Mouse (Mus musculus) hindbrain, embryonic 16.5 days (tissue): ENCODE measurements around the gene Relt. TPM values are rescaled to one million over a fixed set of nuclear protein-coding genes. Genes with fewer than 3 reads are reported as not detected.

Experiments used
- ATAC-seq: fragments of 200-750 bp; cut with Nextera tagmentation; 2 replicates; pipeline ENCODE4 v1.8.0; 2017; ENCODE audit warnings: moderate TSS enrichment, moderate library complexity
- H3K27ac ChIP-seq: fragments of 300-500 bp; sonication (generic); 2 replicates; pipeline ENCODE4 v1.5.1; 2014; ENCODE audit warnings: low read depth, mild to moderate bottlenecking, control low read depth, low read length, moderate library complexity
- H3K27me3 ChIP-seq: fragments of 300-500 bp; sonication (generic); replicated peaks from 2 replicates; pipeline ENCODE4 v1.6.1; 2014; ENCODE audit warnings: low read length; ENCODE audit not compliant: control insufficient read depth, insufficient read depth
- H3K36me3 ChIP-seq: fragments of 300-500 bp; sonication (generic); 2 replicates; pipeline ENCODE4 v1.6.1; 2014; ENCODE audit warnings: mild to moderate bottlenecking, low read length, moderate library complexity, mixed read lengths; ENCODE audit not compliant: control insufficient read depth, insufficient read depth
- H3K4me1 ChIP-seq: fragments of 300-500 bp; sonication (generic); 2 replicates; pipeline ENCODE4 v1.6.1; 2014; ENCODE audit warnings: low read depth, low read length; ENCODE audit not compliant: control insufficient read depth, insufficient read depth
- H3K4me2 ChIP-seq: fragments of 300-500 bp; sonication (generic); 2 replicates; pipeline ENCODE4 v1.6.1; 2014; ENCODE audit warnings: mild to moderate bottlenecking, low read length, control low read depth, moderate library complexity
- H3K4me3 ChIP-seq: fragments of 300-500 bp; sonication (generic); 2 replicates; pipeline ENCODE4 v1.5.1; 2014; ENCODE audit warnings: mild to moderate bottlenecking, low read length, control low read depth, moderate library complexity
- H3K9ac ChIP-seq: fragments of 300-500 bp; sonication (generic); 2 replicates; pipeline ENCODE4 v1.6.1; 2014; ENCODE audit warnings: low read depth, mild to moderate bottlenecking, control low read depth, low read length, moderate library complexity
- H3K9me3 ChIP-seq: fragments of 300-500 bp; sonication (generic); 2 replicates; pipeline ENCODE4 v1.6.1; 2014; ENCODE audit warnings: mild to moderate bottlenecking, low read length, moderate library complexity; ENCODE audit not compliant: control insufficient read depth
- WGBS: fragments of 180-500 bp; shearing (Covaris S2); extraction: QIAGEN DNeasy Blood & Tissue Kit; methylation state at CpG from one replicate; pipeline ENCODE4 v1.1.7; 2014; 5-methylcytosine and 5-hydroxymethylcytosine counted together
- polyA plus RNA-seq: library from polyadenylated mRNA; unstranded; fragments of >200 nt; fragmentation: Nextera tagmentation; extraction: Ambion mirVana; gene quantifications from 2 replicates; pipeline ENCODE4 v1.2.1, GENCODE M21; 2015

The Relt gene
- polyA plus RNA-seq, 1 experiment from 2014 or later: 5.1 TPM

- H3K27ac ChIP-seq: no peak overlapping the region
- WGBS: 91% methylated on average over 2 of the region's 2 CpGs
- no peaks in the 10 kb centered on the region for H3K9me3 ChIP-seq
- no peak overlapping the region for H3K4me3 ChIP-seq
- no peak overlapping the region for H3K9ac ChIP-seq
- no peak for ATAC-seq
- H3K27me3 ChIP-seq: no peaks in the 10 kb centered on the region
- no peaks in the 10 kb centered on the region for H3K4me1 ChIP-seq
- H3K4me2 ChIP-seq: no peak overlapping the region
- no peaks in the 10 kb centered on the region for H3K36me3 ChIP-seq
Measured at GRCm38 (mm10) chr7:100843866-100844265, 19.4 kb downstream of the Relt start.

- Histone ChIP-seq H3K4me2 (no peak overlapping the region), H3K36me3 (peaks cover 3% of the 10 kb centered on the region; the same call in 1 of the 2 replicates), H3K4me3 (no peak overlapping the region), H3K4me1 (no peaks in the 10 kb centered on the region), H3K9me3 (no peaks in the 10 kb centered on the region), H3K27me3 (no peaks in the 10 kb centered on the region), H3K27ac (no peak overlapping the region), H3K9ac (no peak overlapping the region)
- ATAC-seq: no peak
- 90% methylated on average over 5 of the region's 5 CpGs for WGBS
Measured at GRCm38 (mm10) chr7:100842175-100842574, 21.1 kb downstream of the Relt start.

- H3K4me1 ChIP-seq: no peaks in the 10 kb centered on the region
- peaks cover 8% of the 10 kb centered on the region for H3K36me3 ChIP-seq
- no peak overlapping the region for H3K9ac ChIP-seq
- no peak overlapping the region for H3K4me3 ChIP-seq
- no peak overlapping the region for H3K27ac ChIP-seq
- WGBS: 91% methylated on average over 6 of the region's 6 CpGs
- H3K4me2 ChIP-seq: no peak overlapping the region
- no peaks in the 10 kb centered on the region for H3K27me3 ChIP-seq
- no peaks in the 10 kb centered on the region for H3K9me3 ChIP-seq
- no peak for ATAC-seq
Measured at GRCm38 (mm10) chr7:100841608-100842007, 21.6 kb downstream of the Relt start.

GRCm38 (mm10) chr7:100840906-100841305 is 22.3 kb downstream of the Relt start:
- no peak for ATAC-seq
- 93% methylated on average over 1 of the region's 1 CpGs for WGBS
- Histone ChIP-seq H3K9me3 (no peaks in the 10 kb centered on the region), H3K27ac (no peak overlapping the region), H3K4me2 (no peak overlapping the region), H3K27me3 (no peaks in the 10 kb centered on the region), H3K36me3 (peaks cover 8% of the 10 kb centered on the region), H3K9ac (no peak overlapping the region), H3K4me1 (no peaks in the 10 kb centered on the region), H3K4me3 (no peak overlapping the region)

- Histone ChIP-seq H3K36me3 (peaks cover 16% of the 10 kb centered on the region), H3K9me3 (no peaks in the 10 kb centered on the region), H3K27ac (no peak overlapping the region), H3K27me3 (no peaks in the 10 kb centered on the region), H3K4me1 (no peaks in the 10 kb centered on the region), H3K9ac (no peak overlapping the region), H3K4me3 (no peak overlapping the region), H3K4me2 (no peak overlapping the region)
- ATAC-seq: no peak
- 69% methylated on average over 6 of the region's 6 CpGs for WGBS
Measured at GRCm38 (mm10) chr7:100839632-100840402, 23.4 kb downstream of the Relt start.

GRCm38 (mm10) chr7:100837701-100838100 is 25.5 kb downstream of the Relt start:
- H3K9me3 ChIP-seq: no peaks in the 10 kb centered on the region
- no peak overlapping the region for H3K27ac ChIP-seq
- H3K4me1 ChIP-seq: no peaks in the 10 kb centered on the region
- ATAC-seq: no peak
- 47% methylated on average over 1 of the region's 1 CpGs for WGBS
- H3K4me3 ChIP-seq: no peak overlapping the region
- no peaks in the 10 kb centered on the region for H3K27me3 ChIP-seq
- peaks cover 23% of the 10 kb centered on the region for H3K36me3 ChIP-seq
- H3K9ac ChIP-seq: no peak overlapping the region
- H3K4me2 ChIP-seq: no peak overlapping the region

GRCm38 (mm10) chr7:100836657-100837056 is 26.6 kb downstream of the Relt start:
- 95% methylated on average over 10 of the region's 10 CpGs for WGBS
- no peak for ATAC-seq
- Histone ChIP-seq H3K9ac (no peak overlapping the region), H3K9me3 (no peaks in the 10 kb centered on the region), H3K27me3 (no peaks in the 10 kb centered on the region), H3K4me3 (no peak overlapping the region), H3K27ac (no peak overlapping the region), H3K4me2 (no peak overlapping the region), H3K4me1 (no peaks in the 10 kb centered on the region), H3K36me3 (peaks cover 23% of the 10 kb centered on the region)

- H3K4me3 ChIP-seq: no peak overlapping the region
- H3K4me2 ChIP-seq: no peak overlapping the region
- H3K4me1 ChIP-seq: no peaks in the 10 kb centered on the region
- H3K27ac ChIP-seq: no peak overlapping the region
- peaks cover 25% of the 10 kb centered on the region for H3K36me3 ChIP-seq
- ATAC-seq: no peak
- no peaks in the 10 kb centered on the region for H3K27me3 ChIP-seq
- H3K9me3 ChIP-seq: no peaks in the 10 kb centered on the region
- 87% methylated on average over 6 of the region's 6 CpGs for WGBS
- no peak overlapping the region for H3K9ac ChIP-seq
Measured at GRCm38 (mm10) chr7:100835711-100836110, 27.5 kb downstream of the Relt start.

GRCm38 (mm10) chr7:100835168-100835567 is 28.1 kb downstream of the Relt start:
- no peak overlapping the region for H3K27ac ChIP-seq
- peaks cover 25% of the 10 kb centered on the region for H3K36me3 ChIP-seq
- H3K9me3 ChIP-seq: no peaks in the 10 kb centered on the region

More at GRCm38 (mm10) chr7:100835168-100835567, 28.1 kb downstream of the Relt start:
- 92% methylated on average over 7 of the region's 7 CpGs for WGBS
- Histone ChIP-seq H3K27me3 (no peaks in the 10 kb centered on the region), H3K9ac (no peak overlapping the region), H3K4me1 (no peaks in the 10 kb centered on the region), H3K4me3 (no peak overlapping the region), H3K4me2 (no peak overlapping the region)
- no peak for ATAC-seq
